Mouse (Mus musculus) heart, postnatal 36 days (tissue): ENCODE data around the gene Lipo1. TPM values are rescaled to one million over a fixed set of nuclear protein-coding genes. Genes with fewer than 3 reads are reported as not detected.
"Not testable (repeated sequence)": the region's sequence is repeated elsewhere in the genome, so short reads cannot be mapped to it uniquely, and the experiment has no call there.

ENCODE experiments used
- DNase-seq, 2 experiments: peaks; one replicate each; pipeline ENCODE4 v3.0.0; 2021 to 2022
- intact Hi-C: fragments of 180-260 bp; cut with DNase I; formaldehyde crosslinking; loops from one replicate; pipeline ENCODE4 v1.15.1; 2025
- total RNA-seq, 2 experiments: library from RNA; stranded (reverse); gene quantifications; 2 replicates each; pipeline ENCODE4 v1.2.3; 2021

Lipo1 gene
- total RNA-seq: not detected

GRCm38 (mm10) chr19:33787359-33787758 lies at the start of gene Lipo1:
TSS of gene Lipo1 (minus strand) at chr19:33787459.
- DNase-seq, intact Hi-C loops: not testable (repeated sequence)

DNA sequence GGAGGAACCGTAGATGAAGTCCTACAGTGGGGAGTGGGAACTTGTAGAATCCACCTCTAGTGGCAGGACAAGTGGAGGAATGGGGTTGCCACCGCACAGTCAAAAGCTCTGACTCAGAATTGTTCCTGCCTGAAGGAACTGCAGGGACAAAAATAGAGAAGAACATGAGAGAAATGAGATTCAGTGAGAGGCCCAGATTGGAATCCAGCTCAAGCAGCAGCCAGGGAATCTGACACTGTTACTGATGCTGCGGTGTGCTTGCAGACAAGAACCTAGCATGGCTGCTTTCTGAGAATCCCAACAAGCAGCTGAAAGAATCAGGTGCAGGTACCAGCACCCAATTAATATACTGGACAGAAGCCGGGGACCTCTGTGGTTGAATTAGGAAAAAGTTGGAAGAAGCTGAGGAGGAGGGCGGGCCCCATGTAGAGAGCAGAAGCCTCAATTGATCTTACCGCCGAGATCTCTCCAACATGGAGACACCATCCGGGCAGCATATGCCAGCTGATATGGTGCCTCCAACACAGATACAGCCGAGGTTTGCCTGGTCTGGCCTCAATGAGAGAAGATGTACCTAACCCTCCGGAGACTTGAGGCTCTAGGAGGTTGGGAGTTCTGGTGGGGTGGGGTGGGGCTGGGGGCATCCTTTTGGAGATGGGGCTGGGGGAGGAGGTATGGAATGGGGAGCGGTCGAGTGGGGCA lies 532 bp downstream of the Lipo1 start:
- DNase-seq: no peak
- intact Hi-C loops: no loop called here

GRCm38 (mm10) chr19:33761287-33762086 lies 25.8 kb downstream of the Lipo1 start, which contains the start of gene Lipo3:
TSS of gene Lipo3 (minus strand) at chr19:33761951.
- intact Hi-C loops: loop anchor here (10.0 kb wide), 1 partner anchor 177 kb away; no protein-coding TSS in a partner anchor
- peak; percentile 14 to 41 for DNase-seq

DNA sequence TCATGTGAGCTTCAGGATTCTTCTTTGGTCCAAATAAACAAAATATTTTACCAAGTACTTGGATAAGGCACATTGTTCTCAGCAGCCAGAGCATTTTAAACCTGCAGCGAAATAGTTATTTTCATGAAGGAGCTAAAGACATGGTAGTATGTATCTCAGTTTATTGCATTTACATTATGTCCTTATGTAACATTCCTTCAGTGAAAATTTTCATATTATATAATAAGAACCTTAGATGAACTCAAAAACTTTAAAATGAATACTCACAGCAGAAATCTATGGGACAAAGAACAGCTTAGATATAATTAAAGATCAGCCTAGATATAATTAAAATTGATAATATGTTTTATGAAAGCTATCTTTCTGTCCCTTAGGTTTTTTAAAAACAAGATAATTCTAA lies 36.0 kb downstream of the Lipo1 start, which contains the start of gene Lipo2:
Gene Lipo2, minus strand, starts transcription at position 101 of the 400 bp plus-strand sequence.
- DNase-seq, intact Hi-C loops: not testable (repeated sequence)

Other genes starting within 250 kb of the Lipo1 start
- not detected for gene Gm8978, start 162.2 kb downstream of the Lipo1 start, total RNA-seq
- under 1 TPM; 0.22 to 0.30 TPM for gene Lipo2, start 36.1 kb downstream of the Lipo1 start, total RNA-seq
- gene Lipo3, start 25.5 kb downstream of the Lipo1 start, total RNA-seq: 1 to 10 TPM; 8.4 to 8.6 TPM
- not detected for gene Lipf, start 173.7 kb upstream of the Lipo1 start, total RNA-seq
- not detected for gene Lipk, start 220.8 kb upstream of the Lipo1 start, total RNA-seq